Mouse (Mus musculus): ENCODE measurements around the gene Shisal2a. TPM values are rescaled to one million over a fixed set of nuclear protein-coding genes. Genes with fewer than 3 reads are reported as not detected.

Gene Shisal2a
- total RNA-seq (2015), result not detected in 2 replicates
- not detected in 2 replicates for total RNA-seq (2017)

DNA sequence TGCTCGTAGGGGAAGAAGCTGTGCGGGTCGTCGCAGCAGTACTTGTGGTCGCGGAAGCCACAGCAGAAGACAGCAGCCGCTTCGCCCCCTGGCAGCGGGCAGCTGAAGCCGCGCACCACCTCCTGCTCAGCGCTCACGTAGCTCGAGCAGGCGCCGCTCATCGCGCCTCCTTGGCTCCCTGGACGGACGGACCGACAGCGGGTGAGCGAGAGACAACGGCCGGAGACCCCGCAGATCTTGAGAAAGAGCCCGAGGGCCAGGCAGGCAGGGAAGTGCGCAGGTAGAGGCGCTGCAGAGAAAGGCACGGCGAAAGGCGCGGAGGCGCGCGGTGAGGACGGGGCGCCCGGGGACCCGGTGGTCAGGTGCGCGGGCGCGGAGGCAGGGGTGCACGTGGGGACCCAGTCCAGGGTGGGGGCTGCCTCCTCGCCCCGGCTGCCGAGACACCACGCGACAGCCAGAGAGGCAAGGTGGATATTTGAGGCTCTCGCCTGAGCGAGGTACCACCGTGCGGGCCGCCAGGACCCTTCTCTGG is at the start of gene Shisal2a:
Shisal2a (minus strand) TSS at position 167 of the 532 bp plus-strand sequence.
- ATAC-seq (ENCODE audit: poor library complexity, severe bottlenecking), result no peak

DNA sequence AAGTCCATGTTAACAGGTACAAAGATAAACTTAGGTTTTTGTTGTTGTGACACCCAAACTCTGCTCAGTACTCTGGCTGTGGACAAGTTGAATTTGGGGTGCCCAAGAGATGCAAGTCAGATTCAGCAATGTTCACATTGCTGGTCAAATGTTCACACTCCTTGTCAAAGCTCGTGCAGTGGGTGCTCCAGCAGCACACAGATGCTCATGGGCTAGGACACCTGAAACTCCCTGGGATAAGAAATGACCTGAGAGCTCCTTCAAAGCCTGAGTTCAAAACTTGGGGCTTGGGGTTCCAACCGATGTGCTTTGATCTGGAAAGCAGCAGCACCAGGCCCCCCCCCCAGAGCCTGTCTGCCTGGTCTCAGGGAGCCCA is 48.4 kb upstream of the Shisal2a start:
- no peak for ATAC-seq (ENCODE audit: poor library complexity, severe bottlenecking)

DNA sequence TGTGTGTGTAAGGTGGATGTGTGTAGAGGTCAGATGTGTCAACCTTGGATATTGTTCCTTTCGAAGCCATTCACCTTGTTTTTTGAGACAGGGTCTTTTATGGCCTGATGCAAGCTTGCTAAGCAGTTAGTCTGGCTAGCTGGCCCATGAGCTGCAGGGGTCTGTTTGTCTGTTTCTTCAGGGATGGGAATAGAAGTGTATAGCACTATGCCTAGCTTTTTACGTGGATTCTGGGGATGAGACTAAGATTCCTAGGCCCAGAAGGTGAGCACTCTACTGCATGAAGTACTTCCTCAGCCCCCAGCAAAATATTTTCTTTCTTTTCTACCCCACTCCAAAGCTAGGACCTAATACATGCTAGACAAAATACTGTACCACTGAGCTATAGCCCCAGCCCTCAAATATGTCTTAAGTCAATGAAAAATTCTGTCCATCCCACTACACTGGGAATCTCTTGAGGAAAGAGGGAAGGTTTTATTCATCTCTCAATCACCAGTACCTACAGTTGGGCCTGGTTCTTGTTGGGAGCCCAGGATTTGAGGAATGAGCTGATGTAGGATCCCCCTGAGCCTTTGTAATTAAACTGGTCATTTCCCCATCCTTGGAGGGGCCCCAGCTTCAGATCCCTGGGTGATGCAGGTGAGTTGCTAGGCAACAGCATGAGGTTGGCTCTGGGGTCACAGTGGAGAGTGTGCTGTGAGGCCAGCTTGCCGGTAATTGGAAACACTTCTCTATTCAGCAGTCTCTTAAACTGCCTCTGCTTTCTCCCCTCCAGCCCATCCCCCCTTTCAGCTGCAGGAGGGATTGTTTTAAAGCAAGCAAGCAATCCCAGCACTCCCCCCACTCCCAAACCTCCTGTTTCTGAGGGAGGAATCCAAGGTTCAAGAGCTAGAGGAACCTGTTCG is 47.8 kb upstream of the Shisal2a start:
- ATAC-seq (ENCODE audit: poor library complexity, severe bottlenecking), result no peak

DNA sequence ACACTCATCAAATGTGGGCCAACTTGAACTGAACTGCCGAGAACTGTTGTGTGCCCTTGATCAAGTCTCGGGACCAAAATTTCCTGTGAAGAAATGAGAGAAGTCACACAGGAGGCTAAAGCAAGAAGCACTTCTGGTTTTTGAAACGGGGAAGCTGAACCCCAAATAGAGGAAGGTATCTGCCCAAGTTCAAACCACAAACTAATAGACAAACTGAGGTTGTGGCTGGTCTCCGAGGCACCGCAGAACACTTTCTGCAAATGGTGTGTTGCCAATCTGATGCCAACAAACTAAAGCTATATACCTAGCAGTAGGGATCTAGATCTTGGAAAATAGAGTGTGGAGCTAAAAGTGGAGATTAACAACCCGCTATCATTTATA is 45.2 kb upstream of the Shisal2a start:
- ATAC-seq (ENCODE audit: poor library complexity, severe bottlenecking), result peak; percentile 98

DNA sequence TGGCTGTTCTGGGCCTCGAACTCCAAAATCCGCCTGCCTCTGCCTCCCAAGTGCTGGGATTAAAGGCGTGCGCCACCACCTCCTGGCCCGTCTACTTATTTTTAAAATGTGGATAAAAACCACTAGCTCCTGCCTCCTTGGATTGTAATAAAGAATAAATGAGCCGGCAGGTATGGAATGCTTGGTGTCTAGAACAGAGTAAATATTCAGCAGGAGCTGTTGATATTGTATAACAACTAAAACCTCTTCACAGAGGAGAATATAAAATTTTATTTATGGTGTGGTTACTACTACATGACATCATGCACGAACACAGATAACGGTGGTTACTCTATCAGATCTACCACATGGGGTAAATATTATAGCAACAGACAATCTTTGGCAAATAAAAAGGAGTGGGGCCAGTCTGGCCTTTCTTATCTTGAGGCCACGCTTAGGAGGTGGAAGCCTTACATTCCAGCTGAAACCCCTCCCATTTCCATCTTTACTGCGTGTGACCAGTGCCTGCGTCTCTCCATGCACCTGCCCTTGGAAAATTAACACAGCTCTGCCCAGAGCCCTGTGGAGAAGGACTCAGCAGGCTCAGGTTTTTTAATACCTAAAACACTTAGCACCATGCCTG is 44.7 kb upstream of the Shisal2a start:
- peak; percentile 41; the same call in 1 of the 2 replicates for ATAC-seq (ENCODE audit: poor library complexity, severe bottlenecking)

DNA sequence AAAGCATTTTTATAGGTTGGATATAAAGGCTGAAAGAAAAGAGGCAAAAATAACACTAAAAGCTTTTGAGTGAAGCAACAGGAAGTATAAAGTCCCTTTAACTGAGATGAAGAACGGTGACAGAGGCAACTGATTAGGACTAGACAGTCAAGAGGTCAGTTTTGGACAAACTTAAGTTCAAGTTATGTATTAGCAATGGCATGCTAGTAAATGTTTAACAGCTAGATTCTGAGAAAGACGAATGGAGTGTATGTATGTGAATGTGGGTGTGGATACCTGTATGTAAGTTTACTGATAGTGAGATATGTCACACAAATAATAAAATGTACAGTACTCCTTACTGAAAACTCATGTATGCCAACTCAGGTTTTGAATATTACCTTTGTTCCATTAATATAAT is 41.4 kb upstream of the Shisal2a start:
- no peak for ATAC-seq (ENCODE audit: poor library complexity, severe bottlenecking)

DNA sequence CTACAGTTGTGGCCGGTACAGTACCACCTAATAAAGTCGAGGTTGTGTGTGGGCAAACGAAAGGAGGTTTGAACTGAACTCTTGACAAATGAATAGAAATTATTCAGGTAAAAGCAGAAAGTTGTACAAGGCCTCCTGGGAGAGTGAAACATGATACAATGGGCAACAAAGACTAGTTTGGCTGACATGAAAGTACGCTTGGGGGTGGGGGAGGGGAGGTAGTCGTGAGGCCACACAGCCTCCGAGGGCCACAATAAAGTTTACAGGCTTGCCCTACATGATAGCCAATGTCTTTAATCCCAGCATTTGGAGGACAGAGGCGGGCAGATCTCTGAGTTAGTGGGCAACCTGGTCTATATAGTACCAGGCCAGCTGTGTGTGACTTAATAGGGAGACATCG is 24.5 kb upstream of the Shisal2a start:
- no peak for ATAC-seq (ENCODE audit: poor library complexity, severe bottlenecking)

DNA sequence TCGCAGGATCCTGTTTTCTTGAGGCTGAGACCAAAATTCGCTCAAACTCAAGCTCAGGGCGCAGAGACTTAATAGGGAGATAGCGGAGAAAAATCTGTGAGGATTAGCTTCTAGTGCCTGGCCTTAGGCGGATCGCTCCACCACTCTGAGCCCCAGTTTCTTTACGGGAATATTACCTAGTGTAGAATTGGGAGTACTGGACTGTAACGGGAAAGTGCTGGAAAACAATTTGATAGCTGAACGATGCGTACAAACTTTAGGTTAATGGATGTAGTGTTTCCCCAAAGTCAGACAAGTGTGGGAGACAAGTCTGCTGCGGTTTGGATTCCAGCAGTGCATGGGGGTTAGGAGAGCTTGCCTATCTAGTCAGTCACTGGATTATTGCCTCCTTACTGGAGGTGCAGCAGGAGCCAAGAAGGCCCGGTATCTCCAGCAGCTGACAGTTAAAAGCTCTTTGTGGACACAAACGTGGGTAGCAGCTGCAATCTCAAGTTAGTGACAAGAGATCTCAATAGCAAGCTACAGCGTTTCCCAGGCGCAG is 23.8 kb upstream of the Shisal2a start, which contains the start of gene Gpx7:
Gpx7 (minus strand) TSS at position 101 of the 541 bp plus-strand sequence.
- no peak for ATAC-seq (ENCODE audit: poor library complexity, severe bottlenecking)

DNA sequence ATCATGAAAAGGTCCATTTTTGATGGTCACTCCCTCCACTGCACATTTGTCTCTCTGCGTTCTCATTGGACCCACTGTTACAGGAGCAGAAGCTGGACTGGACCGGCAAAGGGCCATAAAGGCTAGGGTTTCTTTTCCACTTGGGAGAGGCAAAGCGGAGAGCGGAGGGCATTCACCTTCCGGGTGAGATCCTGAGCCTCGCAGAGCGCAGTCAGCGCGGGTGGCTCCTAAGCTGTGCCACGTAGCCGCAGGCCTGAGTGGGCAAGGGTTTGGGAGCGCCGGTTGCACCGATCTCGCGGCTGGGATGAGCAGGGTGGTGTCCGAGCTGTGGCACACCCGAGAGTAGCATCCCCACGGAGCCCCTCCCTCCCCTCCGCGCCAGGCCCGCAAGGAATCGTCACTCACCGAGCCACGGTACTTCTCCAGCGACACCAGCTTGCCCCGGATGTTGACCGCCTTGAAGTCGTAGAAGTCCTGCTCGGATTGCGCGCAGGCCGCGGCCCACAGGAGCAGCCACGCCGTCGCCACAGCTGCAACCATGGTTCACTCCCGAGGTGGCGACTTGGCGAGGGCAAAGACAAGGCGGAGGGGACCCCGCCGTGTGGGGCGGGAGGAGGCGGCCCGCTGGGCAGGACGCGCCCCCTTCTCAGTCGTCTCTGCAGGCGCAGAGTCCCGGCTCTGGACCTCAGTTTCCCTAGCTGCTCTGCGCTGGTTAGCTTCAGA is 23.1 kb upstream of the Shisal2a start:
- ATAC-seq (ENCODE audit: poor library complexity, severe bottlenecking), result peak; percentile 59; the same call in 1 of the 2 replicates

DNA sequence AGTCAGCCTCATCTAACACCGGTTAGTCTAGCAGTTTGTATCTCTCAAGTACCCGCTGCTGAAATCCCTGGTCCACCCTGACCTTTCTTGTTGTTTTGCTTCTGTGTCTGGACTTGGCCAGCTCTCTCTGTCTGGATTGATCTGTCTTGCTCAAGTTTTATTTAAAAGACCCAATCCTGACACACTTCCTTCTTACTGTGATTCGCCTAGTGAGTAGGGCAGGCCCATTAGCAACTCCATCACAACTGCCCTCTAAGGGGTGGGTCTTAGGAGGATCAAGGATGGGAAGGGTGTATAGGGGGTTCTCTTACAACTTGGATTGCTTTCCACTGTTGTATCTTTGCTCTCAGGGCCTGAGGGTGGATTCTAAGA is 22.6 kb upstream of the Shisal2a start:
- no peak for ATAC-seq (ENCODE audit: poor library complexity, severe bottlenecking)

DNA sequence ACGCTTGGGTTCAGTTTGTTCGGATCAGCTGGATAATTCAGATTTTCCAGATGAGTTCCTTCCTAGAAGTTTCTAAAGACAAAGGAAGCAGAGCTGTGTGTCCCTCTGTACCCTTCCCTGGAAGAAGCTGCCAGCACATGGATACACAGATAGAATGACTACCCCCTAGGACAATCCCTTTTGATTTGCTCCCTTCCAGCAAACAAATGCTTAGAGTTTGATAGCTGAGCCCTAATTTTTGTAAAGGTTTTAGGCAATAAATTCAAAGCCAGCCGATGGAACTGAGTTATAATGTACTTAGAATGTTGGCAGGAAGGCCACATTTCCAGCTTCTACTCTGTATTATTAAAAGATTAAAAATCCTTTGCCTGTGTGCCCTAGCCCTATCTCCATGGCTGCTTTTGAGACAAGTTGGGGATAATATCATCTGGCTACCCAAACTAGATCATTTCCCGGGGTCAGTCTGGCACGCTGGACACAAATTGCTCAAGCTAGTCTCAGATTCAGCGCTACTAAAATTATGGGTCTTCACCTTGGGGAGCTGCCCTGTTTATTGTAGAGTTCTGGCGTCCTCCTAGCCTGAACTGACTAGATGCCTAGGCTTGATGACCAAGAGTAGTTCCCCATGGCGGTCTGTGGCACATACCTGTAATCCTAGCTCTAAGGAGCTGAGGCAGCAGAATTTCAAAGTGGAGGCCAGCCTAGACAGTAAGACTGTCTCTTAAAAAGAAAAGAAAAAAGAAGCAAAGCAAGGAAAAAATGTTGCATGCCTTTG is 20.9 kb upstream of the Shisal2a start:
- no peak for ATAC-seq (ENCODE audit: poor library complexity, severe bottlenecking)

DNA sequence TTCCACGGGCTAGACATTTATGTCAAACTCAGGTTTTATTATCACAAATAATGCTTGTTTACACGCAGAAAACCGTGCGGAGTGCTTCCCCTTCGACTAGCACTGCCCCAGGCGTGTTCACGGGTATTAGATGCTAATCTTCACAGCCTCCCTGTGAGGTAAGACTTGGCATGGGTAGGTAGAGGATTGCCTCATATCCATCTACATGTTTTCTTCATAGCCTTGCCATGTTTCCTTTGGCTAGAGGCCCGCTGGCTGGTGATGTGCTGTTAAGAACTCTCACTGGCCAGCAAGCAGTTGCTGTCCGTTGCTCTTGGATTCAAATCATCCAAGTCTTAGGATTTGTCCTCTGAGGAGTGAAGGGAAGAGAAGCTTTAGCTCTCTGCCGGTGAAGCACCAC is 17.2 kb upstream of the Shisal2a start:
- ATAC-seq (ENCODE audit: poor library complexity, severe bottlenecking), result no peak

DNA sequence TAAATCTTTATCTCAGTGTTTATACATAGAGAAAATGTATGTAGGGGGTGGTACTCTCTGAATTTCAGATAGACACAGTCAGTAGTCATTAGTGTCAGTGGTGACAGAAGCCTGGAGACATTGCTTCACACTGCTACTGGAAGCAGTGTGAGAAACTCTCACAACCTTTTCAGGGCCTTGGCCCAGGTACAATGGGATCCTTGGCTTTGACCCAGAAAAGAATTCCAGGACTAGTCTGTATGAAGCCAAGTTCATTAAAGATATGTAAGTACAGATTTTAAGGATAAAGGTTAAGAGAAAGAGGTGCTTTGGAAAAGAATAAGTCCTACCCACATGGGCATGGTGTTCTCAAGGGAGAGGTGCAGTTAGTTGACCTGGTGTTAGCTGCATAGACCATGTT is 11.1 kb upstream of the Shisal2a start:
- no peak for ATAC-seq (ENCODE audit: poor library complexity, severe bottlenecking)

DNA sequence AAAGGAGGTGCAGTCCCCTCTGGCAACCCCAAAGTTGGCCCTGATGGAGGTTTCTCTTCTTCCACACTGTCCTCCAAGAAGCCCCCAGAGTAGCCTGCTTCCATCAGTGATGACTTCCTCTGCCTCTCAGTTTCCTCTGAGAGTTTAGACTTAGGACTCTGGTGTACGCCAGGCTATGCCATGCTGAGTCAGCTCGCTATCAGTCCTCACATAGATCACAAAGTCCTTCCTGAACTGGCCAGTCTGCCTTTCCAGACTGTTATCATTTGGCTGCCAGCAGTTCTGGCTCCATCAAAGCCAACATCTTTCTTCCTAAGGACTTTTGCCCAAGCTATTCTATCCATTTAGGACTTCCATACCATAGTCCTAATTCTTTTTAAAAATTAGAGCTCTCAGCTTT is 9.4 kb upstream of the Shisal2a start:
- ATAC-seq (ENCODE audit: poor library complexity, severe bottlenecking), result no peak

DNA sequence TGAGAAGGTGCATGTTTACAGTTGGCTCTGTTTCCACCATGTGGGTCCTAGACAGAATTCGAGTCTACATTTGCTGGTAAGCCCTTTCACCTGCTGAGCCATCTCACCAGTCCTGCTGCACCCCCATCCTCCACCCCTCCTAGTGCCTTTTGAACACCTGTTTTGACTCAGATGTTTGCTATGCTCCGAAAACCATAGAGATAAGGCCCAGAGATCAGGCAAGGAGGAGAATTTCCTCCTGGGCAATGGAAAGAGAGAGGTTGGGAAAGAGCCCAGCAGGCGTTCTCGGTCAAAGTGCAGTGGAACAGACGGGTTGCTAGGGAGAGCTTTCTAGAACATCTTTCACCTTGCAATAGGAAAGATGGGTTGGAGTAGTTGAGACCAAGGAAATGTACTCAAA is 8.0 kb upstream of the Shisal2a start:
- ATAC-seq (ENCODE audit: poor library complexity, severe bottlenecking), result no peak

DNA sequence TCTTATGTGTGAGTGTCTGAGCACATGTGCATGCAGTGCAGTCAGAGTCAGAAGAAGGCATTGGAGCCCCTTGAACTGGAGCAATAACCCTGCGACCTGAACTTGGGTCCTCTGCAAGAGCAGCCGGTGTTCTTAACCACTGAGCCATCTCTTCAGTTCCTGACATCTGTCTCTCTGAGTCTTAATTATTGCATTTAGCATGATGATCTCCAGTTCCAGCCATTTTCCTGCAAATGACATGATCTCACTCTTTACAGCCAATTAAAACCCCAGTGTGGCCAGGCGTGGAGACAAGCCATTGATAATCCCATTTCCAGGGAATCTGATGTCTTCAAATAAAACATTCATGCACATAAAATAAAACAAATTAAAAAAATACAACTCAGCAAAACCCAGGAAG is 5.6 kb upstream of the Shisal2a start:
- ATAC-seq (ENCODE audit: poor library complexity, severe bottlenecking), result no peak

DNA sequence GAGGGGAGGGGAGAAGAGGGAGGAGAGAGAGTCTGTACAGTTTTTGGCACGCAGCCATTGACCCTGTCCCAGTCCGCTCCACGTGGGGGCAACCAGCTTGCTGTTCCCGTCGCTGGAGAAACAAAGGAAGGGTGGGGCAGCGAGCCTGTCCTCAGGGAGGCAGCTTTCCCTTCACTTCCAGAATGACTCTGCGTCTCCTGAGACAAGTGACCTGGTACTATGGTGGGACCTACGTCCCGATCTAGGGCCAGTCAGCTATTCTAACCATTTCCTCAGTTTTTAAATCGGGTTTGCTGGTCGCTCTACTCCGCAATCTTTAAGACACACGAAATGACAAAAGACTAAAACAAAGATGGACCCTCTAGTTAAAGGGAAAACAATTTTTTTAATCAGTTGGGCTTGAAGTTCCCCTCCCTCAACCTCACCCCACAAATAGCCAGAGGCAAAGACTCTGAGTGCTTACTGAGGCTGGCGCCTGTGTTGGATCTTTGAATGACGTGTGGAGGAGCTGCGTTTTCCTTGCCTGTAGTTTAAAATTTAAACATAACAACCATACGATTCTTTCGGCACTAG is 4.6 kb upstream of the Shisal2a start:
- ATAC-seq (ENCODE audit: poor library complexity, severe bottlenecking), result peak; percentile 21; the same call in 1 of the 2 replicates

DNA sequence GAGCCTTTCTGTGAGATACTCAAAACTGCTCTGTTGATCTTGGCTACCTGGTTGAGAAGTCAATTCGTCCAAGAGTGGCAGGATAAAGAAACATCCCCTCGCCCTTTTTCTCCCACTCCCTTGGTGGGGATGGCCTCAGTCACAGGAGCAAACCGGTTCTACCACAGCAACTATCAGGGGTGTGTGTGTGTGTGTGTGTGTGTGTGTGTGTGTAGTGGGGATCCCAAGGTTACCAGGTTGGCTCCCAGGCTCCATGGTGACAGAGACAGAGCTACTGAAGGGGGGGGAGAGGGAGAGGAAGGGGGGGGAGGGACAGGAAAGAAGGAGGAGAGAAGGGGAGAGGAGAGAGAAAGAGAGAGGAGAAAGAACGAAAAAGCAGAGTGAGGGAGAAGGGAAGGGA is 4.0 kb upstream of the Shisal2a start:
- no peak for ATAC-seq (ENCODE audit: poor library complexity, severe bottlenecking)

DNA sequence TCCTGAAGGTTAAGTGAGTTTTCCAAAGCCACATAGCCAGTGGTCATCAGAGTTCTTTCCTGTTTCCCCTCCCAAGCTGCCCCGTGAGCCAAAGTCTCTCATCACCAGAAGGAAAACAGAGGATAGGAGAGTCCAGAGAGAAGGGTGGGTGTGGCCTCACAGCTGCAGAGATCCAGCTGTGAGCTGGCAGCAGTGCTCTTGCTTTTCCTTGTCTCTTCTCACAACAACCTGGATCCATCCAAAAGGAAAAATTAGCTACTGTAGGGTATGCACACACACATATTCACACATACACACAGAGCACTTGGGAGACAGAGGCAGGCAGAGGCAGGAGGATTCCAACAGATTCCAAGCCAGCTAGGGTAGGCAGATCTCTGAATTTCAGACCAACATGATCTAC is 2.9 kb upstream of the Shisal2a start:
- no peak for ATAC-seq (ENCODE audit: poor library complexity, severe bottlenecking)

DNA sequence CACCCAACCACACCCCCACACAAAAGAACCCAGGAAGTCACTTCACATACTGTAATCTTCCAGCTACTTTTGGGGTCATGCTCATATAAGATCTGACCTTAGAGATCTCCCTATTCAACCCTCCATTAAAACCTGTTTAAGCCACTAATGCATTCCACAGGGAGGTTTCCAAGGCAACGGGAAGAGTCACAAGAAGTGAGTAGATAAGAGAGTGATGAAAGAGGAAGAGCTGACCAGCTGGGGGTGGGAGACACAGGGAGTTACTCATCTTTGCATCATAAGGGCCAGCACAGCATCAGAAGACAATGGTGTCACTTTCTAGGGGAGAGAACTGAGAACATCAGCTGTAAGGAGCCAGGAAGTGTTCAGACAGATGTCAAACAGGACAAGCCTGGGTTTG is 3.0 kb downstream of the Shisal2a start:
- peak; percentile 66 for ATAC-seq (ENCODE audit: poor library complexity, severe bottlenecking)

Measured in megakaryocyte, adult 5-6 weeks (primary cell).